Mouse (Mus musculus) Muller cell, postnatal 12 days (primary cell): ENCODE measurements around the gene U2af2.

Source experiments
- DNase-seq: peaks from one replicate; pipeline ENCODE4 v3.0.0-alpha.2; 2015; ENCODE audit errors: inconsistent ontology term

The U2af2 gene

GRCm38 (mm10) chr7:5061774-5062359 is at the start of gene U2af2:
Gene U2af2, plus strand, starts transcription at chr7:5062143.
- DNase-seq = peak; percentile 96

GRCm38 (mm10) chr7:5012681-5013513 is 49.0 kb upstream of the U2af2 start:
- no peak for DNase-seq

GRCm38 (mm10) chr7:5014251-5015117 is 47.5 kb upstream of the U2af2 start, which contains the start of the genes Zfp524 and Fiz1:
Gene Zfp524, plus strand, starts transcription at chr7:5014415.
Gene Fiz1, minus strand, starts transcription at chr7:5014697.
- DNase-seq = peak; percentile 100

- DNase-seq = peak; percentile 98
These were observed 46.6 kb upstream of the U2af2 start, which contains the start of gene Gm44973 for GRCm38 (mm10) chr7:5015118-5016001. Gene Gm44973, plus strand, starts transcription at chr7:5015496.

GRCm38 (mm10) chr7:5016057-5016456 is 45.9 kb upstream of the U2af2 start:
- DNase-seq = no peak

GRCm38 (mm10) chr7:5016920-5017319 is 45.0 kb upstream of the U2af2 start:
- no peak for DNase-seq

GRCm38 (mm10) chr7:5017352-5017751 is 44.6 kb upstream of the U2af2 start:
- no peak for DNase-seq

- DNase-seq = no peak
These were observed 44.0 kb upstream of the U2af2 start for GRCm38 (mm10) chr7:5017931-5018330.

- DNase-seq = peak; percentile 5
These were observed 42.4 kb upstream of the U2af2 start for GRCm38 (mm10) chr7:5019576-5019975.

- DNase-seq = peak; percentile 99
These were observed 41.8 kb upstream of the U2af2 start, which contains the start of the genes Zfp865 and Ccdc106 for GRCm38 (mm10) chr7:5020000-5020681. Gene Zfp865, plus strand, starts transcription at chr7:5020376. Gene Ccdc106, plus strand, starts transcription at chr7:5020553.

- no peak for DNase-seq
These were observed 41.3 kb upstream of the U2af2 start for GRCm38 (mm10) chr7:5020685-5021084.

- DNase-seq = peak; percentile 6
These were observed 40.7 kb upstream of the U2af2 start for GRCm38 (mm10) chr7:5021197-5021596.

- DNase-seq = no peak
These were observed 32.4 kb upstream of the U2af2 start for GRCm38 (mm10) chr7:5029543-5029942.

- DNase-seq = no peak
These were observed 32.0 kb upstream of the U2af2 start for GRCm38 (mm10) chr7:5029946-5030345.

- no peak for DNase-seq
These were observed 31.2 kb upstream of the U2af2 start for GRCm38 (mm10) chr7:5030554-5031275.

GRCm38 (mm10) chr7:5031496-5031895 is 30.4 kb upstream of the U2af2 start:
- DNase-seq = no peak

GRCm38 (mm10) chr7:5033818-5034217 is 28.1 kb upstream of the U2af2 start, which contains the start of gene 4632433K11Rik:
Gene 4632433K11Rik, plus strand, starts transcription at chr7:5034118.
- no peak for DNase-seq

GRCm38 (mm10) chr7:5035628-5036027 is 26.3 kb upstream of the U2af2 start:
- DNase-seq = no peak

- no peak for DNase-seq
These were observed 25.8 kb upstream of the U2af2 start for GRCm38 (mm10) chr7:5036136-5036535.
